Mouse (Mus musculus) erythroblast, embryonic 14.5 days (primary cell): ENCODE data around the gene Tmem181a.
"Not testable (repeated sequence)": the region's sequence is repeated elsewhere in the genome, so short reads cannot be mapped to it uniquely, and the experiment has no call there.

ENCODE experiments used
- GATA1 ChIP-seq: IDR thresholded peaks from 2 replicates; pipeline ENCODE4 v1.6.1; 2012; ENCODE audit warnings: low read length, inconsistent platforms, mixed read lengths
- TAL1 ChIP-seq: IDR thresholded peaks from 3 replicates; pipeline ENCODE4 v1.6.1; 2012; ENCODE audit warnings: low read length, inconsistent platforms, mixed read lengths

DNA sequence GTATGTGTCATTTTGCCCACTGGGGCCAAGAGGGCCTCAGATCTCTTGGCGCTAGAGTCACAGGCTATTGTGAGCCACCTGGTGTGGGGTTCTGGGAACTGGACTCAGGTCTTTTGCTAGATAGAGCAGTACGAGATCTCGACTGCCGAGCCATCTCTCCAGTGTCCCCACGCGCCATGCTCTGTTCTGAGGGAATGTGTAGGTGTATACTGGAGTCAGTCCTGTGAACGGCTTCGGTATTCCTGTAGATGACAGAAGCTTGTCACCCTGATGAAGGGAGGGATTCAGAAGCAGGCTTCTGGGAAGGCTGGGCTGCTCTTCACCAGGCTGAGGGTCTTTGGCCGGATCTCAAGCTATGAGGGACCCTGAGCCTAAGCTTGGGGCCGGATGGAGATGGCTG lies 23.1 kb downstream of the Tmem181a start:
- not testable (repeated sequence) for TF ChIP-seq GATA1, TAL1
